Mouse (Mus musculus) midbrain, embryonic 15.5 days (tissue): ENCODE data around the gene Tdrd7. TPM values are rescaled to one million over a fixed set of nuclear protein-coding genes. Genes with fewer than 3 reads are reported as not detected.

Experiments
- ATAC-seq: fragments of 200-750 bp; cut with Nextera tagmentation; replicated peaks from 2 replicates; pipeline ENCODE4 v1.8.0; 2017; ENCODE audit warnings: moderate TSS enrichment
- H3K27ac ChIP-seq: fragments of 300-500 bp; sonication (generic); 2 replicates; pipeline ENCODE4 v1.5.1; 2015; ENCODE audit warnings: mild to moderate bottlenecking, inconsistent platforms
- H3K27me3 ChIP-seq: fragments of 300-500 bp; sonication (generic); replicated peaks from 2 replicates; pipeline ENCODE4 v1.6.1; 2015; ENCODE audit warnings: inconsistent platforms
- H3K36me3 ChIP-seq: fragments of 300-500 bp; sonication (generic); replicated peaks from 2 replicates; pipeline ENCODE4 v1.6.1; 2015; ENCODE audit warnings: inconsistent platforms
- H3K4me1 ChIP-seq: fragments of 300-500 bp; sonication (generic); 2 replicates; pipeline ENCODE4 v1.6.1; 2015; ENCODE audit warnings: inconsistent platforms
- H3K4me2 ChIP-seq: fragments of 300-500 bp; sonication (generic); 2 replicates; pipeline ENCODE4 v1.6.1; 2015; ENCODE audit warnings: inconsistent platforms, mild to moderate bottlenecking, moderate library complexity
- H3K4me3 ChIP-seq: fragments of 300-500 bp; sonication (generic); 2 replicates; pipeline ENCODE4 v1.5.1; 2015; ENCODE audit warnings: mild to moderate bottlenecking, inconsistent platforms
- H3K9ac ChIP-seq: fragments of 300-500 bp; sonication (generic); 2 replicates; pipeline ENCODE4 v1.6.1; 2015; ENCODE audit warnings: mild to moderate bottlenecking, inconsistent platforms
- H3K9me3 ChIP-seq: fragments of 300-500 bp; sonication (generic); 2 replicates; pipeline ENCODE4 v1.6.1; 2016; ENCODE audit warnings: inconsistent platforms
- WGBS: fragments of 180-500 bp; shearing (Covaris S2); methylation state at CpG from one replicate; pipeline ENCODE4 v1.1.7; 2015; ENCODE audit warnings: mixed read lengths; 5-methylcytosine and 5-hydroxymethylcytosine counted together
- polyA plus RNA-seq: library from polyadenylated mRNA; unstranded; fragments of >200 nt; fragmentation: Nextera tagmentation; extraction: Ambion mirVana; gene quantifications from 2 replicates; pipeline ENCODE4 v1.2.1, GENCODE M21; 2015

Tdrd7 gene
- polyA plus RNA-seq, 1 experiment from 2014 or later, result 24.5 TPM

DNA sequence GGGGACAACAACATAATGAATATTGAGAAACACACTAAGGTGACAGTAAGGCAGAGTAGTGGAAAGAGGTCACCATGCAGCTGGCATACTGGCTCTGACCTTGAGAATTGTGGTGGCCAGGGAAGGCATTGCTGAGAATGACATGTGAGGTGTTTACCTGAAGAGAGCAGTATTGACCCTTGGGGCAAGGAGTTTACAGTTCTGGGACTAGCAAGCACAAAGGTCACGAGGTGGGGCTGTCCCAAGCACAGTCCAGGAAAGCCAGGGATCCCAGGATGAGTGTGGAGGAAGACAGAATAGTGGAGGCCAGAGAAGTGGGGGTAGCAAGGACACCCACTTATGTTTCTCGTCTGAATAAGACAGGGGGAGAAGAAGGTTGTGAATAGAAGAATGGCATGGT is 14.8 kb downstream of the Tdrd7 start:
- Histone ChIP-seq H3K4me2 (no peak overlapping the region), H3K27ac (no peak overlapping the region), H3K9ac (no peak overlapping the region), H3K4me3 (no peak overlapping the region), H3K27me3 (no peaks in the 10 kb centered on the region), H3K9me3 (no peaks in the 10 kb centered on the region), H3K36me3 (no peaks in the 10 kb centered on the region), H3K4me1 (no peaks in the 10 kb centered on the region)
- no peak for ATAC-seq
- 67% methylated on average over 2 of the region's 2 CpGs for WGBS

DNA sequence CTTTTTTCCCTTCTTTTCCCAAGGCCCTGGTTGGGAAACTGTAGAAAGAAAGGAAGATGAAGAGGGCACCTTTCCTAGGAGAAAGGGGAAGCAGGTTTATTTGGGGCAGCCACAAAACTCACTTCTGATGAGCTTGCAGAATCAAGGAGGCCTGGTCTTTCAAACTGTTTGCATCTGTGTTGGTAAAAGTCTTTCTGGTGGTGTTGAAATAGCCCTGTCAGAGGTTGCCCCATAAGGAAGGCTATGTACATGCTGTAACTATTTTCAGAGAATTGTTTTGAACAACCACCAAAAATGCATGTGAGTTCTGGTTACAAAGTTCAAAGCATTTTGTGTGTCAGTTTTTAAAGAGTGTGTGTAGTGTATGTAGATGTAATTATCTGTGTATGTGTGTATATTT is 15.9 kb downstream of the Tdrd7 start:
- no peak overlapping the region for H3K4me3 ChIP-seq
- H3K36me3 ChIP-seq, result no peaks in the 10 kb centered on the region
- no peaks in the 10 kb centered on the region for H3K4me1 ChIP-seq
- no peak overlapping the region for H3K9ac ChIP-seq
- H3K9me3 ChIP-seq, result no peaks in the 10 kb centered on the region
- no peak overlapping the region for H3K4me2 ChIP-seq
- ATAC-seq, result no peak
- no peak overlapping the region for H3K27ac ChIP-seq
- no peaks in the 10 kb centered on the region for H3K27me3 ChIP-seq

DNA sequence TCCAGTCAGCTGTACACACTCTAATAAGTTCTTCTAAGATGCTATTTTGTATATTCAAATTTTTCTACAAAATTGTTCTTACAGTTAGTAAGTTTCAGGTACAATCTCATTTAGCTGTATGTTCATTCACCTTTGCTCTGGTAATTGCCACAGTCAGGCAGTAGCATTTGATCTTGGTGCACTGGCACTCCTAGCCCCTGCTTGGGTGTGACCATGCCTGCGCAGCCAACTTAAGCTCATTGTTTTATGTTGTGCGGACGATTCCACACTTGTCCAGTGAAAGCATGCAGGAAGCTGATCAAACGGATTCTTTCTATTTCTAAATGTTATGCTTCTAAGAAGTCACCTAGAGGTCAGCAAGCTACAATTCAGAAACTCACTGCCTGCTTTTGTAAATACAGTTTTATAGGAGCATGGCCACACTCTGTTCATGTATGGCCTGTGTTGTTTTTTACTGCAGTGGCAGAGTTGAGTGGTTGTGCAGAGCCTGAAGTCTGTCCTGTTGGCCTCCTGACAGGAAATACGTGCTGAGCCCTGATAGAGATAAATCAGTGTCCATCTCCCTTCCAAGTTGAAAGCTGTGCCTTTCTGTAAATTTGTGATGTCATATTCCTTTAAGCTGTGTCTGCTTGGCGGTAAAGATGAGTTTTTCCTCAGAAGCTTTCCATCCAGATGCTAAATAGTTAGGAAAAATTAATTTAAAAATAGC is 25.4 kb downstream of the Tdrd7 start:
- Histone ChIP-seq H3K36me3 (peaks cover 5% of the 10 kb centered on the region; the same call in 1 of the 2 replicates), H3K27ac (no peak overlapping the region), H3K9ac (no peak overlapping the region), H3K4me1 (no peaks in the 10 kb centered on the region), H3K4me2 (no peak overlapping the region), H3K4me3 (no peak overlapping the region), H3K27me3 (no peaks in the 10 kb centered on the region), H3K9me3 (no peaks in the 10 kb centered on the region)
- 75% methylated on average over 6 of the region's 6 CpGs for WGBS
- ATAC-seq, result no peak

DNA sequence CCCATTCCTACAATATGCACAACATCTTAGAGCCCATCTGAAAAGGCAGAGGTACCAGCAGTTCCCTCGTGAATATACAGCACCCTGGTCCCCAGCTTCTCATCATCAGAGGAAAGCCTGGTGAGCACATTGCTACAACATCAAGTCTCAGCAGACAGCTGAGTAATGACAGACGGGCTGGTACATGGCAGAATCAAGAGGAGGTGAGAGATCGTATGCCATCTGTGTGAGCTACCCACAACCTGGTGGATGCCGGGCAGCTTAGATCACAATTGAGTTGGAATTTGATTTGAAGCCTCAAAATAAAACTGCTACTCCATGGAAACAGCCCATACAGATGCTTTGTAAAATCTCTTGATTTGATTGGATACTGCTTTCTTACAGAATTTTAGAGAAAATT is 33.4 kb downstream of the Tdrd7 start:
- Histone ChIP-seq H3K36me3 (no peaks in the 10 kb centered on the region), H3K4me1 (no peaks in the 10 kb centered on the region), H3K9me3 (no peaks in the 10 kb centered on the region), H3K27ac (no peak overlapping the region), H3K27me3 (no peaks in the 10 kb centered on the region), H3K4me3 (no peak overlapping the region), H3K4me2 (no peak overlapping the region), H3K9ac (no peak overlapping the region)
- ATAC-seq, result no peak
- WGBS, result 90% methylated on average over 4 of the region's 4 CpGs

DNA sequence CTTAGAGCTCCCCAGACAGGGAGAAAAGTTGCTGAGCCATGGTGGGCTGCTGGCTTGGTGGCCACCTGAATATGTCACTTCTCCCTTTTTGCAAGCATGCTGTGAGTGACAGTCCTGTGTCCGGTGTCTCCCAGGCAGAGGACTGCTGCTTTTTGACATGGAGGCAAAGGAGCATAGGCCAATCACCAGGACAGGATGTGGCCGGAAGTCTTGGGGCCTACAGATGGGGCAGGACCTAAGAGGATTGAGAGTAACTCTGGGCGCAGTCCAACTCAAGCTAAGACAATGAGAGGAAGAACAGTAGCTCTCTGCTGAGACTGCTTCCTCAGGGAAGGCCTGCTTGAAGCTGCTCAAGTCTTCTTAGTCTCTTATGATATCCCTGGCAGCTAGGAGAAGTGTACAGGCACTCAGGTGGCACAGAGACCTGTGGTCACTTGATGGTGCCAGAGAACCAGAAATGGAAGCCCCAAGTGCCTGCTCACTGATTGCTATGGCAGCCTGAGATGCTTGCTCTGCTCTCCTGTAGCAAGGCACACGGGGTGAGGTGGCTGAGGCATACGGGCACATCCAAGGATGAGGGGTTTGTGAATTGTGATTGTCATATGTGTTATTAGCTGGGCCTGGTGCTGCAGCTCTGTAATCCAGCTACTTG is 43.1 kb downstream of the Tdrd7 start:
- no peaks in the 10 kb centered on the region for H3K9me3 ChIP-seq
- H3K36me3 ChIP-seq, result 0 out of 2 replicates have a peak, but pooled peaks cover 3% of the 10 kb centered on the region

DNA sequence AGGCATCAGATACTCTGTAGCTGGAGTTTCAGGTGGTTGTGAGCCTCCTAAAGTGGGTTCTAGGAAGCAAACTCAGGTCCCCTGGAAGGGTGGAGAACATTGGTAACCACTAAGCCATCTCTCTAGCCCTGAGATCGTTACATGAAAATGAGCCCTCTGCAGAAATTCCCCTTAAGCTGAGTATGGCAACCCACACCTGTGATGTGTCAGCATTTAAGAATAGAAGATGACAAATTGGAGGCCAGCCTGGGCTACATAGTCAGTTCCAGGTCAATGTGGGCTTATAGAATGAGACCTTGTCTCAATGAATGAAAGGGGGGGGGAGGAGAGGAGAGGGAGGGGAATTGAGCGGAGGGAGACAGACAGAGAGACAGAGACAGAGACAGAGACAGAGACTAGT is 46.6 kb downstream of the Tdrd7 start:
- Histone ChIP-seq H3K4me1 (no peaks in the 10 kb centered on the region), H3K36me3 (0 out of 2 replicates have a peak, but pooled peaks cover 6% of the 10 kb centered on the region), H3K27ac (no peak overlapping the region), H3K4me3 (no peak overlapping the region), H3K9me3 (no peaks in the 10 kb centered on the region), H3K9ac (no peak overlapping the region), H3K4me2 (no peak overlapping the region), H3K27me3 (no peaks in the 10 kb centered on the region)
- no peak for ATAC-seq
- WGBS, result 92% methylated on average over 2 of the region's 2 CpGs

More for the DNA sequence above, 43.1 kb downstream of the Tdrd7 start:
- H3K4me1 ChIP-seq, result no peaks in the 10 kb centered on the region
- no peak for ATAC-seq
- H3K27me3 ChIP-seq, result no peaks in the 10 kb centered on the region
- no peak overlapping the region for H3K4me3 ChIP-seq
- H3K27ac ChIP-seq, result no peak overlapping the region
- no peak overlapping the region for H3K4me2 ChIP-seq
- 80% methylated on average over 5 of the region's 5 CpGs for WGBS
- H3K9ac ChIP-seq, result no peak overlapping the region

DNA sequence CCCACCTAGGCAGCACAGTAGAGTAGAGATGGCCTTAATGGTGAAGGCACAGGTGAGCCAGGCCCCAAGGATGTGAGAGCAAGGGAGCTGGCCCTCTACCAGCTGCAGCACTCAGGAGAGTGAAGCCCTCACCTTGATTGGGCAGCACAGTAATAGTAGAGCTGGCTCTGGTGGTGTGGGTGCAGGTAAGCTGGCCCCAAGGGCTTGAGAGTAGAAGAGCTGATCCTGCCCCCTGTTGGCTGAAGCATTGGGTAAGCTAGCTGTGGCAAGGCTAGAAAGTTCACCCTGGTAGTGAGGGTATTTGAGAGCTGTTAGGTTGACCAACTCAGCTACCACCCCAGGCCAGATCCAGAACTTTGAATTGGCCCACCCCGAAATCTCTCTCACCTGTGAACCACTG is 50.5 kb downstream of the Tdrd7 start:
- WGBS, result 81% methylated on average over 1 of the region's 1 CpGs
- ATAC-seq, result no peak
- H3K9ac ChIP-seq, result no peak overlapping the region
- no peaks in the 10 kb centered on the region for H3K27me3 ChIP-seq
- H3K4me1 ChIP-seq, result no peaks in the 10 kb centered on the region
- 0 out of 2 replicates have a peak, but pooled peaks cover 7% of the 10 kb centered on the region for H3K36me3 ChIP-seq
- H3K27ac ChIP-seq, result no peak overlapping the region
- H3K4me3 ChIP-seq, result no peak overlapping the region
- H3K4me2 ChIP-seq, result no peak overlapping the region
- no peaks in the 10 kb centered on the region for H3K9me3 ChIP-seq

DNA sequence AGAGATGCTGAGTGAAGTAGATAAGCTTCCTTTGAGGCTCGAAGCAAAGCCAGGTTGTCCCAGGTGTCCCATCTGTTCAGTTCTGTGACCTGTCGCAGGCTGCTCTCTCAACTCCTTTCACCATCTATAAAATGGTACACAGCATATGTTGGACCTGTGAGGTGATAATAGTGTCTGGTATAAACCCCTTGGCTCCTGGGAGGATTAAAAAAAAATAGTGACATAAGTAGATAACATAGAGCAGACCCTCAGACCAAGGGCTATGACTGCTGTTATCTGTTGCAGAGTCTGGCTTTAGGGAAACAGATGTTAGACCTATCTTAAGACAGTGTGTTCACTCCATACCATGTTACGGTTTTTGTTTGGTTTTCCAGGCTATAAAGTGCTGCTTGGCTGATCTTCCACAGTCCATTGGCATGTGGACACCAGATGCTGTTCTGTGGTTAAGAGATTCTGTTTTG is 57.9 kb downstream of the Tdrd7 start:
- Histone ChIP-seq H3K9ac (no peak overlapping the region), H3K4me2 (no peak overlapping the region), H3K27ac (no peak overlapping the region), H3K27me3 (no peaks in the 10 kb centered on the region), H3K4me3 (no peak overlapping the region), H3K4me1 (no peaks in the 10 kb centered on the region), H3K36me3 (0 out of 2 replicates have a peak, but pooled peaks cover 7% of the 10 kb centered on the region), H3K9me3 (no peaks in the 10 kb centered on the region)
- no peak for ATAC-seq
- WGBS, result 85% methylated on average over 3 of the region's 3 CpGs

DNA sequence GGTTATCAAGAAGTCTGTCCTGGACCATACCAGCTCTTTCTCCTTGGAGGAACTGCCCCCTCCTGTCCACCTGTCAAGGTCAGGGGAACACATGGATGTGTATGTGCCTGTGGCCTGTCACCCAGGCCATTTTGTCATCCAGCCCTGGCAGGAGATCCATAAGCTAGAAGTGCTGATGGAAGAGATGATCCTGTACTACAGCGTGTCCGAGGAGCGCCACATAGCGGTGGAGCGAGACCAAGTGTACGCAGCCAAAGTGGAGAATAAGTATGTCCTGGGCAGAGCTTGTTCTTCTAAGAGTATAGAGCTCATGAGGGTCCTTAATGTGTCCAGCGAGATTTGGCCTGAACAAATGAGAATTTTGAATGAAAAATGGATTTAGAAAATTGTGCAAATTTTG is 60.8 kb downstream of the Tdrd7 start:
- H3K9me3 ChIP-seq, result no peaks in the 10 kb centered on the region
- no peak for ATAC-seq
- WGBS, result 46% methylated on average over 7 of the region's 7 CpGs
- H3K27ac ChIP-seq, result no peak overlapping the region
- no peak overlapping the region for H3K9ac ChIP-seq
- no peaks in the 10 kb centered on the region for H3K4me1 ChIP-seq
- 0 out of 2 replicates have a peak, but pooled peaks cover 2% of the 10 kb centered on the region for H3K36me3 ChIP-seq
- no peak overlapping the region for H3K4me2 ChIP-seq
- H3K4me3 ChIP-seq, result no peak overlapping the region
- no peaks in the 10 kb centered on the region for H3K27me3 ChIP-seq

DNA sequence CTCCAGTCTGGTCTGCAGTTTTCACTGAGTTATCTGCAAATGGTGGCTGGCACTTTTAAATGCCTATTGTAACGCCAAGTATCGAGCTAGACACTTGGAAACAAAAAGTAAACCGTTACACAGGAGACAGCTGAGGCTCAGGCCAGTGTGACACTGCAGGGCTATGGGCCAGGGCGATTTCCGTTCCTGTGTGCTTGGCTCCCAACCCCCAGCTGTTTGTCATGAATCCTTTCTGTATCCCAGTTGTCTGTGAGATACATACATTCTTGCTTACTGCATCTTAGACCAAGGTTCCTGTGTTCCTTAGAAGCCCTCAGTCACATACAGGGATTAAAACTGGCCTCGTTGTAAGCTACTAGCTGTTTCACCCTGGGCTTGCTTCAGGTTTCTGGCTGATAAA is 63.1 kb downstream of the Tdrd7 start:
- H3K9me3 ChIP-seq, result no peaks in the 10 kb centered on the region
- no peak for ATAC-seq
- no peaks in the 10 kb centered on the region for H3K36me3 ChIP-seq
- H3K27me3 ChIP-seq, result no peaks in the 10 kb centered on the region
- no peak overlapping the region for H3K4me2 ChIP-seq
- no peak overlapping the region for H3K9ac ChIP-seq
- WGBS, result 66% methylated on average over 6 of the region's 6 CpGs
- no peaks in the 10 kb centered on the region for H3K4me1 ChIP-seq
- H3K4me3 ChIP-seq, result no peak overlapping the region
- H3K27ac ChIP-seq, result no peak overlapping the region

DNA sequence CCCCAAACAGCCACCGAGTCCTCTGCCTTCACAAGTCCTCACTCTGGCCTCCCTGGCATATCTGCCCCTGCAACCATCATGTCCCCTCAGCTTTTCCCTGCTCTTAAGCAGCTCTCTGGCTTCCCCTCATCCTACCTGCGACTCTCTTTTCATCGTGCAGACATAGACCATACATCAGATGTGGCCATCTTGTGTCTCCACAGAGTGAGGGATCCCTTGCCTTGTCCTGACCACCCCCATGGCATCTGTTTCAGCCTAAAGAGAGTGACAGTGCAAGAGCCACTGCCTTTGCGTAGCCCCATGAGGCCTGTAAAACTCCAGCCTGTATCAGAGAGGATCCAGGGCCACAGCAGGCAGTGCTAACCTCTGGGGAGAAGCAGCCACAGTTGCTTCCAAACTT is 63.6 kb downstream of the Tdrd7 start:
- WGBS, result 91% methylated on average over 4 of the region's 4 CpGs
- no peak for ATAC-seq
- Histone ChIP-seq H3K4me3 (no peak overlapping the region), H3K4me2 (no peak overlapping the region), H3K9me3 (no peaks in the 10 kb centered on the region), H3K27ac (no peak overlapping the region), H3K9ac (no peak overlapping the region), H3K4me1 (no peaks in the 10 kb centered on the region), H3K27me3 (no peaks in the 10 kb centered on the region), H3K36me3 (no peaks in the 10 kb centered on the region)

DNA sequence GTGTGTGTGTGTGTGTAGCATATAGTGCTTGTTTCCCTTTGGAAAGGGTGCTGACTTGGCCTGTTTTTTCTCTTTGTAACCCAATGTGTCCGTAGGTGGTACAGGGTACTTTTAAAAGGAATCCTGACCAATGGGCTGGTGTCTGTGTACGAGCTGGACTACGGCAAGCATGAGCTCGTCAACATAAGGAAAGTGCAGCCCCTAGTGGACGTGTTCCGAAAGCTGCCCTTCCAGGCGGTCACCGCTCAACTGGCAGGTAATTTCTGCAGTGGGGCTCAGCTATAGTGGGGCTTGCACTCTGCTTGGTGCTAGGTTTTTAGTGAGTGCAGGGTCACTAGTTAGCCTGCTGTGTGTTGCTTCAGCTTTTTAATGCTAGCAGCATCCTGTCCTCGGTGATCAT is 64.4 kb downstream of the Tdrd7 start:
- Histone ChIP-seq H3K36me3 (no peaks in the 10 kb centered on the region), H3K4me3 (no peak overlapping the region), H3K4me1 (no peaks in the 10 kb centered on the region), H3K27ac (no peak overlapping the region), H3K9me3 (no peaks in the 10 kb centered on the region), H3K9ac (no peak overlapping the region), H3K27me3 (no peaks in the 10 kb centered on the region), H3K4me2 (no peak overlapping the region)
- no peak for ATAC-seq
- 52% methylated on average over 9 of the region's 9 CpGs for WGBS

DNA sequence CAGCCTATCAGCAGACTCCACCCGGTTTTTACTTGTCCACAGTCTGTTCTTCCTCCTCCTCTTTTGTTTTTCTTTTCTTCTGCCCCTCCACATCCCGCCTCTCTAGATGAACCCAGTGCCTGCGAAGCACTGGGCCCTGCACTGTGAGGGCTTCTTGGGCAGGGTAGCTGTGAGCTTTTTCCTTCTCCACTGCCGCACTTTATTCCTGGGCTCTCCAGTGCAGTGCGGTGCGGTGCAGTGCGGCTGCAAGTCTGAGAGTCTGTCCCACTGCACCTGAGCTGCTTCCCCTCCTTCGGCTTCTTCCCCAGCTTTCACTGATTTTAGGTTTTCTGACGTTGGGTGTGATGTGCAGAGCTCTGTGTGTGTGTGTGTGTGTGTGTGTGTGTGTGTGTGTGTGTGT is 67.3 kb downstream of the Tdrd7 start:
- no peak overlapping the region for H3K27ac ChIP-seq
- H3K36me3 ChIP-seq, result no peaks in the 10 kb centered on the region
- no peaks in the 10 kb centered on the region for H3K9me3 ChIP-seq
- H3K4me3 ChIP-seq, result no peak overlapping the region
- 74% methylated on average over 9 of the region's 9 CpGs for WGBS
- ATAC-seq, result no peak
- H3K4me2 ChIP-seq, result no peak overlapping the region
- H3K27me3 ChIP-seq, result peaks cover 5% of the 10 kb centered on the region
- H3K9ac ChIP-seq, result no peak overlapping the region
- H3K4me1 ChIP-seq, result no peaks in the 10 kb centered on the region
